Mouse (Mus musculus) Muller cell, postnatal 12 days (primary cell): ENCODE data around the gene Lrrk1.

ENCODE experiments used
- DNase-seq: peaks from one replicate; pipeline ENCODE4 v3.0.0-alpha.2; 2015; ENCODE audit errors: inconsistent ontology term

Gene Lrrk1

GRCm38 (mm10) chr7:66303922-66304660 is 84.1 kb downstream of the Lrrk1 start:
- no peak for DNase-seq

GRCm38 (mm10) chr7:66301486-66301885 is 86.7 kb downstream of the Lrrk1 start:
- no peak for DNase-seq

GRCm38 (mm10) chr7:66300680-66301079 is 87.5 kb downstream of the Lrrk1 start:
- peak; percentile 57 for DNase-seq

GRCm38 (mm10) chr7:66297656-66298021 is 90.5 kb downstream of the Lrrk1 start:
- no peak for DNase-seq

GRCm38 (mm10) chr7:66296921-66297655 is 91.1 kb downstream of the Lrrk1 start:
- DNase-seq, result no peak

- DNase-seq, result peak; percentile 51
Observed at GRCm38 (mm10) chr7:66292552-66293376, 95.4 kb downstream of the Lrrk1 start.

GRCm38 (mm10) chr7:66292010-66292409 is 96.1 kb downstream of the Lrrk1 start:
- no peak for DNase-seq

- no peak for DNase-seq
Observed at GRCm38 (mm10) chr7:66282984-66283612, 105.1 kb downstream of the Lrrk1 start.

- DNase-seq, result no peak
Observed at GRCm38 (mm10) chr7:66282265-66282664, 105.9 kb downstream of the Lrrk1 start.

GRCm38 (mm10) chr7:66278001-66278400 is 110.1 kb downstream of the Lrrk1 start:
- DNase-seq, result no peak

GRCm38 (mm10) chr7:66273494-66273893 is 114.7 kb downstream of the Lrrk1 start:
- no peak for DNase-seq

GRCm38 (mm10) chr7:66271226-66271625 is 116.9 kb downstream of the Lrrk1 start:
- DNase-seq, result no peak

- DNase-seq, result no peak
Observed at GRCm38 (mm10) chr7:66266942-66267850, 121.0 kb downstream of the Lrrk1 start.

- DNase-seq, result no peak
Observed at GRCm38 (mm10) chr7:66263421-66263820, 124.7 kb downstream of the Lrrk1 start.

- no peak for DNase-seq
Observed at GRCm38 (mm10) chr7:66262570-66263156, 125.5 kb downstream of the Lrrk1 start.

GRCm38 (mm10) chr7:66260763-66261390 is 127.3 kb downstream of the Lrrk1 start:
- peak; percentile 87 for DNase-seq

- DNase-seq, result no peak
Observed at GRCm38 (mm10) chr7:66260295-66260694, 127.9 kb downstream of the Lrrk1 start.

GRCm38 (mm10) chr7:66259436-66260206 is 128.5 kb downstream of the Lrrk1 start:
- DNase-seq, result no peak

- no peak for DNase-seq
Observed at GRCm38 (mm10) chr7:66258997-66259396, 129.2 kb downstream of the Lrrk1 start.
